Mouse (Mus musculus) megakaryocyte, embryonic 14.5 days (primary cell): ENCODE measurements around the gene Neurod6.

Experiments
- FLI1 ChIP-seq: IDR thresholded peaks from 2 replicates; pipeline ENCODE4 v1.6.1; 2012; ENCODE audit warnings: low read length, inconsistent platforms, mixed read lengths
- GATA1 ChIP-seq: IDR thresholded peaks from 3 replicates; pipeline ENCODE4 v1.6.1; 2012; ENCODE audit warnings: mixed read lengths, low read length, inconsistent platforms, borderline replicate concordance

DNA sequence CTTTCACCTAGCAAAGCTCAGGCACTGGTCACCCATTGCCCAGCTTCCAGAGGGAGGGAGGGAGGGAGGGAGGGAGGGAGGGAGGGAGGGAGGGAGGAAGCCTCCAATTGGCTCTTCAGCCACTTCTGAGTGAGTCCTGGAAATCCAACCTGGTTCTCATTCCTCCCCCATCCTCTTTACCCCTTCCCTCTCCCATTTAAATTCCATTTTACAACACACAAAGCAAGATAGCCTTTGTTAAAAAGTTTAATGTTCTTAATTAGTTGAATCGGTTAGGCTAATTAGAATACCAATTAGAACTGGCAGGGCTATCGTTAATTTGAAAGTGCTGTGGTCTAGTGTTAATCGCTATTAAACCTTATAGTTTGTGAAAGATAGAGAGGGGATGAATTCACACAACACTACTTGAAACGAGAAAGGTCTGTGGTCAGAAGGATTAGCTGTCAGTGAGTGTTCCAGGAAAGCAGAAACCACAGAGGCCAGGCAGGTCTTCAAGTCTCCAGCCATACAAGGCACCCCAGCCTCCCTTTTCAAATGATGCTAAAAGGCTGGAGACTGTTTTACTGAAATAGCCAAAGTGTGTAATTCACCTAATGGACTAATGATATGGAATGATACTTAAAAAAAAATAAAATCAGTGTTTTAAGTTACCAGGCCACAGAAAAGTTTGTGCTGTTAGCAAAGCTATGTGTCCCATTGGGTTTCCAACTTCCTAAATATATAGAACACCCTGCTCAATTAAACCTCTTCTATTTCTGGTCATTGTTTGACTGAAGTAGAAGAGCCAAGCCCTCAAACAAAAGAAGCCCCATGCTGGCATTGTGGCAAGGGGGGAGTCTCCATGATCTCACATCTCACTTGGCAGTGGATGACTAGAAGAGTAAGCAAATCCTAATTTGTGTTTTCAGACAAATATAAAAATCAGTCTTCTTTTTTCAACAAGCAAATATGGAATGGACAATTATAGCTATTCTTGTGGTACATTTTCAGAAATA lies 19.6 kb upstream of the Neurod6 start:
- TF ChIP-seq GATA1 (no peak), FLI1 (no peak)
